Mouse (Mus musculus) telencephalon, adult 2 months (tissue): Measurements from ENCODE around the gene Bub1.

Experiments
- DNase-seq: peaks from one replicate; pipeline ENCODE4 v3.0.0-alpha.2; 2011; ENCODE audit warnings: low read depth, low spot score

Bub1 gene

GRCm38 (mm10) chr2:127774578-127774941 lies 57.1 kb downstream of the Bub1 start:
- no peak for DNase-seq

- peak; percentile 17 for DNase-seq
These were observed 57.6 kb downstream of the Bub1 start for GRCm38 (mm10) chr2:127773938-127774577.

DNA sequence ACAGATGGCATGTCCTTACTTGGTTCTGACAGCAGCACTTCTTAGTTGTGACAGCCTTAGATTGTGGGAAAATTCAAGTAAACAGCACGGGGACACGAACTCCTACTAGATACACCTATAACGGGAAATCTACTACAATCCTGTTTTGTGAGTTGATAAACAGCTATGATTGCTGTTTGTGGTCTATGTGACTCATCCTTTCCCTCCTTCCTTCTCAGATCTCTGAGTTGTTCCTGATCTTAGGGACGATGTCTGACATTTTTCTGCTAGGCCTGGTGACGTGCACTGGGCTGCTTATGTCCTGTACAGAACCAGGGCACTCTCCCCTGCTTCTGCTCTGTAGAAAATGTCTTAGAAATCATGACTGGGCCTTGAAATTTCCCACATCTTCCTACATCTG lies 70.1 kb downstream of the Bub1 start:
- DNase-seq = no peak

GRCm38 (mm10) chr2:127760429-127761000 lies 71.2 kb downstream of the Bub1 start:
- no peak for DNase-seq

DNA sequence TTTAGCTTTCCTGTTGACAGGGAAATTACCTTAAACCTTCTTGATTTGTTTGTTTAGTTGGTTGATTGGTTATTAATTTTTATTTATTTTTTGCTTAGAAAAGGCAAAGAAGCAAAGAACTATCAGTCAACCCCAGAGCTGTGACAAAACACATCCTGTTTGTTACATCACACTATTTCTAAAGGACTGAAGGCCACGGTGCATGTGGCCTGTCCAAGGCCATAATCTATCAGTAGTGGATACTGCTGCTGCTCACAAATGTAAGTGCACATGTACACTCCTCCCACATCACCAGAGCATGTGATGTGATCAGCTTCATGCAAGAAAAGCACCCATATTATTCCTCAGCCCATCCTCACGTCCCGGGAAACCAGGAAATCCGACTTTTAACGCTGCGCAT lies 71.7 kb downstream of the Bub1 start:
- no peak for DNase-seq

DNA sequence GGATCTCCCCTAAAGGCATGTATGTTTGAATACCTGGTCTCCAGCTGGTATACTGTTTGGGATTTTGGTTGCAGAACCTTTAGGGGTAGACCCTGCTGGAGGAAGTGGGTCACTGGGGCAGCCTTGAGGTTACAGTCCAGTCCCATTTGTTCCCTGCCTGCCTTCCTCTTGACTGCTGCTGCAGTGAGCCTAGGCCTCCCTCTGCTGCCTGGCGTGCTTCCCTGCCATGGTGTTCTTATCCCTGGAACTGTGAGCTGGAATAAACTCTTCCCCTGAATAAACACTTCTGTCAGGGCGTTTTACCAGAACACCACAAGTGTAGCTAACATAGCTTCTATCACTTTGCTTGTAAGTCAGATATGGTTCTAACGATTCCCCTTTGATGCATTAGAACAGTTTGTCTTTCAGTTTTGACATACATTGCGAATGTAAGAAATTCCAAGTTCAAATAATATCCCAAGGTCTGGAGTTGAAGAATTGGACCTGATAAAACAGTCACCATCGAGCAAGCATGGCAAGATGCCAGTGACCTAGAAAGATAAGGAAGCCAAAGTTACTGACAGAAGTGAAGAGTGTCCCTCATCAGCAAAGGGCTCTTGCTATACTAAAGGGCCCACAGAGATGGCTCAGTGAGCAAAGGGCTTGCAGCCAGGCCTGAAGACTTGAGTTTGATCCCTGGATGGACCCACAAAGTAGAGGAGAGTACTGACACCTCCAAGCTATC lies 72.3 kb downstream of the Bub1 start:
- DNase-seq = no peak

DNA sequence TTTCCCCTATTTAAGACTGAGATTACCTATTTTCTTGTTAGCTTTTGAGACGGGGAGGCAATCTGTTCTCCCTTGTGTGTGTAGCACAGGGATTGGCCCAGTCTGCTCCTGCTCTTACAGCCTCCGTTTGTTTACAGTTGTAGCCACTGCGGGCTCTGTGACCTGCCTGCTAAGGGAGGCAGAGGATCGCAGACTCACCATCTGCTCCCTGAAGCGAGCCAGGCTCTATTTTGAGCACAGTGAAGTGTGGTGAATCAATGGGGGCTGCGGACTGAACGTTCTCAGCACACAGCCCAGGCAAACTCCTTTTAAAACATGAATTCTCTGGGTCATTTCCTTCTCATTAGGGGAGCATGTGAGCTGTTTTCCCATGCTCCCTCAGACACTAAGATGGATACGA lies 74.5 kb downstream of the Bub1 start:
- DNase-seq = peak; percentile 26

DNA sequence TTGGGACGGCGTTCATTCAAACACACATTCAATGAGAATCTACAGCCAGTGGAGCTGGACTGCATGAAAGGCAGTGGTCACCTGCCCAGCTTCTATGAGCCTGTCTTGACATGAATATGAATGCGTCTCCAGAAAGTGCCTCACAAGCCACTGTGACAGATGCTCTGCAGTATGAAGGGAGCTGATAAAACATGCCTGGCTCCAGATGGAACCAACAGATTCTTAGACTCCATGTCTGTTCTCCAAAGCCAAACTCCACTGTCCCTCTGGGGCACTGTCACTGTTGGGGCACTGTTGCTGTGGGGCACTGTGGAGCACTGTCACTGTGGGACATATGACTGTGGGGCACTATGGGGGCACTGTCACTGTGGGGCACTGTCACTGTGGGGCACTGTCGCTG lies 77.6 kb downstream of the Bub1 start:
- DNase-seq = no peak

GRCm38 (mm10) chr2:127751849-127752610 lies 79.6 kb downstream of the Bub1 start:
- no peak for DNase-seq
